Mouse (Mus musculus): ENCODE measurements around the gene Arhgap10.

Gene Arhgap10

DNA sequence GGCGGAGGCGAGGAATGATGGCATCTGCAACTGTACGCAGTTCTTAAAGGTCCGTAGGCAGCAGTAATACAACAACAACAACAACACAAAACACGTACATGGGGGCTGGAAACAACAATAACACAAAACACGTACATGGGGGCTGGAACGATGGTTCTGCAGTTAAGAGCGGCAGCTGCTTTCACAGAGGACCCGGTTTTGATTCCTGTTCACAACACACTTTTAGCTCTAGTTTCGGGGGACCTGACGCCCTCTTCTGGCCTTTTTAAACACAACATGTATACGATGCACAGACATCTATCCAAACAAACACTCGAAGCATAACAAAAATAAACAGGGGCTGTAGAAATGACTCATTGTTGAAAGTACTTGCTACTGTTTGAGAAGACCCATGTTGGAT is 110.9 kb downstream of the Arhgap10 start:
- DNase-seq (ENCODE audit: low read depth, low spot score) = no peak

DNA sequence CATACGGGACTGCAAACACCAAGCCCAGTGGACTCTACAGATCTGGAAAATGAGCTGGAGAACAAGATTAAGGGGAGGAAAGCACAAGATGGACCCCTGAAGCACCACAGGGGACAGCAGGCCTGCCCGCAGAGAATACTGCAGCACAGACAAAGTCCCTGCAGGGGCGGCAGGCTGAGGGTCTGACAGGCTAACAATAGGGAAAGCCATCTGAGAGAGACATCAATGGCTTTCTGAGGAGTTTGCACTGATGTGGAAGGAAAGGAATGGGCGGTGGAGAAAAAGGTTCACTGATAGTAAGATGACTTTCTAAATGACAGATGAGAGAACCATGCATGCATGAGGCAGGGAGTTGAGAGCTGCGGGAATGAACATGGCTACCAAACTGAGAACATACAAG is 111.3 kb downstream of the Arhgap10 start:
- DNase-seq (ENCODE audit: low read depth, low spot score) = no peak

DNA sequence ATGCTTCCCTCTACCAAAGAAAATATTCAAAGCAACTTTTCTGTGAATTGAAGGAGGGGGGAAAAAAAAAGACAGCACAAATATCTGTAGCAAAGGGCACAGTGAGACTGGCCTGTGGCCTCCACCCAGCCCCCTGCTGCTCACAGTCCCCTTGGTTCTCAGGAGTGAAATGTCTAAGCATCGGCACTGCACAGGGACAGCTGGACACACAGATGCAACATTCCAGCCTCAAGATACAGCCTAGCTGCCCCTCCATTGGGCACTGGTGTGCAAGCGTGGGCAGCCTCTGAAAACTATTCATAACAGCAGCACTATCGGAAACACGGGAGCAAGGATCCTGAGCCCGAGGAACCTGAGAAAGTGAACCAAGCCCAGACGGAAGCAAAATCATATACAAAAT is 113.7 kb downstream of the Arhgap10 start:
- DNase-seq (ENCODE audit: low read depth, low spot score) = no peak

DNA sequence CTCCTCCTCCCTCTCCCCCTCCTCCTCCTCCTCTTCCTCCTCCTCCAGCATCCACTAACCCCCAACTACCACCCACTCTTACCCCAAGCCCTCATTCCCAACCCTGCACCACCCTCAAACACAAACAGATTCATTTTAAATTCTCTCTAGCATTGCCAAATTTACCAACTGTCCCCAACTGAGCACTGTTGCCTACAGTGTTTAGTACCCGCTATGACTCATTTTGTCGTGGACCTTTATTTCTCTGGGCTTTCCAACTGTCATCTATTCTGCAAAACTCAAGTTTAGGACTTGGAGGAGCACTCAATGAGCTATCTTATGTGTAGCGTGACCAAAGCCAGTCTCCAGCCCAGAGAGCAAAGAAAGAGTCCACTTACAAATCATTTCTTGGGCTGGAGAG is 115.8 kb downstream of the Arhgap10 start:
- DNase-seq (ENCODE audit: low read depth, low spot score) = no peak

DNA sequence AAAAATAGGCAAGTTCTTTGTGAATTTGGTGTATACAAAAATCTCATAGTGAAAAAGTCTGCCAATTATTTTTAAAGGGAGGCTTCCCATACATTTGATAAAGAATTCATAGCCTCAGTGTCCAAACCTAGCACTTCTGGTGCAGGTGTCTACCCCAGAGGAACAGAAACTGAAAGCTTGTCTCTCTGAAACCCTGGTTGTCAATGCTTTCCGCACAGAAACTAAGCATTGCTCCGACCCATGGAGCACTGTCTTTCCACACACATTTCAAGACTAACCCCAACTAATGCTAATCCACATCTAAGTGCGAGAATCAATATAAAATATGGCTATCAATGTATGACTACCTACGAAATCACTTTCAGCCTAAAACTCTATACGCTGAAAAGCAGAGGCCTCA is 116.6 kb downstream of the Arhgap10 start:
- no peak for DNase-seq (ENCODE audit: low read depth, low spot score)

DNA sequence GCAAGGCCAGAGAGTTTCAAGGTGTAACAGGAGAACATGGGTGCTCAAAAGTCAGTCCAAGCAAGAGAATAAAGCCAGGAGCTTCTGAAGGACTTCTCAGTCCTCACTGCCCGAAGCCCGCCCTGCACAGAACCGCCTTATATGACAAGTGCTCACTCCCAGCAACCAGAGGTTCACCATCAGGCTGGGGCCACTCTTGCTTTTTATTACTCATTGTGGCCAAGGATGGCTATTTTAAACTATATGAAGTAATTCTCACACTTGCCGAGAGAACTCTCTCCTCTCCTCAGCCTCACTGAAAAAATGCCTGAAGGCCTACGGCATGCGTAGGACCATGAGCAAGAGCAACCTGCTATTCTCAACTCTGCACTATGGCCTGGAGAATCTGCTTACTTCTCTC is 133.7 kb downstream of the Arhgap10 start:
- no peak for DNase-seq (ENCODE audit: low read depth, low spot score)

DNA sequence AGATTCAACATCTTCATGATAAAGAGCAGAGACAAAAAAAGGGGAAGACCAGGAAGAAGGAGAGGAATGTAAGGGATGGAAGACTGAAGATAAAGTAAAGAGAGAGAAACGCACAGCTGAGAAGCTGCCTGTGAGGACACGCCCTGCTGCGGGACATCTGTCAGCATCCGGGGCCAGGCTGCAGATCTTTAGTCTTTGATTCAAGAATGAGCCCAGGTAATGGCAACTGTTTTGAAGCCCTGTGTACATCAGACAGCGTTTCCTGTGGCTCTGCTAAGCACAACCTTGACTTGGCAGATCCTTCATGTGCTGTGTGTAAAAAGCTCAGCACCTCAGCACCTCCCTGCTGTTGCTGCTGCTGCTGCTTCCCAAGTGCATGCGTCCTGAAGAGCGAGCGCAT is 134.1 kb downstream of the Arhgap10 start:
- no peak for DNase-seq (ENCODE audit: low read depth, low spot score)

DNA sequence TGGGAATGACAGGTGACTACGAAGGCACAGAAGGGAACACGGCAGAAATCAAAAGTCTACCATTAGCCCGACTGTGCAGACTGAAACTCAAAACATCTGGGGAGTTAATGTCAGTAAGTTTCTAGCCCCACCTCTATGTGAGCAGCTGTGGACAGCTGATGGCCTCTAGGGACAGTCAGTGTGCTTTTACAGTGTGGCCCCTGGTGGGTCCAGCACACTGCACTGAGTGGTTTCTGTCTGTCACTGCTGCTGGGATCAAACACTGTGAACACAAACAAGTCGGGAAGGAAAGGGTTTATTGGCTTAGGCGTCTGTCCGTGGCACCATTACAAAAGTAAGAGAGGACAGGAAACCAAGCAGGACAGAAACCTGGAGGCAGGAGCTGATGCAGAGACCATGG is 136.9 kb downstream of the Arhgap10 start:
- no peak for DNase-seq (ENCODE audit: low read depth, low spot score)

DNA sequence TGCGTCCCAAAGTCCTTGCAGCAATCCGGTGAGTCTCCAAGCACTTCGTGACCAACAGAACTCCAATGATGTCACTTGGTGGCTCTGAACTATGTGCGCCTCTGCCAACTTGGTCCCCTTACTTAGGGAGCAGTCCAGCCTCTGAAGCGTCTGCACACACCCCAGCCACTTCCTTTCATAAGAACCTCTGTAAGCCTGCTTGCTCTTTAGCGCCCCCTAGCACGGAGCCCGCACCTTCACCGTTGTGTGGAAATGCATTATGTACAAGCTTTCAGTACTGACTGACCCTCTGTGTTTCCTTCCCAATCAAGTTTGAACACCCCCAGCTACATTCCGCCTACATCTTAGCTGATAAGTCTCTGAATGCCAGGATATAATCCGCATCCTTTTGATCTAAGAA is 138.5 kb downstream of the Arhgap10 start:
- no peak for DNase-seq (ENCODE audit: low read depth, low spot score)

DNA sequence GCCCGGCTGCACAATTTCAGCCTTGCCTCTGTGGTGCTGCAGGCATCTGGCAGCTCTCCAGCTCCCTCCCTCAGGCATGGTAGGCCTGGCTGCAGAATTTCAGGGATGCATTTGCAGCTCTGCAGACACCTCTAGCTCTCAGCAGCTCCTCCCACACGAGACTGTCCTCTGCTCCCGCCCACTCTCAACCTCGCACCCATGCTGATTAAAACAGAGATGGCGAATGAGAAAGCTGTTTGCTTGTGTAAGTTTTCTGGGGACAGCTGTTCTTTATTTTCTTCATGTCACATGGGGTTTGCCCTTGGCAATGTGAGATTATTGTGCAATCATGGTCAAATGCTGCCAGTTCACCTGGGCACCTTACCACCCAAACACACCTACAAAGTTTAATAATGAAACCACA is 141.3 kb downstream of the Arhgap10 start:
- no peak for DNase-seq (ENCODE audit: low read depth, low spot score)

DNA sequence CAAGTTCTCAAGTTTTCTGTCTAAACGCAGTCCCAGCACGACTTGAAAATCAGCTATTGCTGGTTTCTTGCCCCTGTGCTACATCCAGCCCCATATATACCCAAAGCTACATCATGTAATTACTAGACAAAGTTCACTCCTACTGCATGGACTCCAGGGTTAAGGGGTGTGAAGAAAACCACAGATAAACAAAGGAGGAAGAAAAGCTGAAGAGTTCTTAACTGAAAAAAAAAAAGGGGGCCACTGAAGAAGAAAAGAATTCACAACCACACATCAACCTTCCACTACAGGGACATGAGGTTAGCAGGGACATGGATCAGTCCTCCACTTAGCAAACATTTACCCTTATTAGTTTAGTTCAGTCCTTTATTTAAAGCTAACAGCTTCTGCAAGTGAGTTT is 141.8 kb downstream of the Arhgap10 start:
- no peak for DNase-seq (ENCODE audit: low read depth, low spot score)

DNA sequence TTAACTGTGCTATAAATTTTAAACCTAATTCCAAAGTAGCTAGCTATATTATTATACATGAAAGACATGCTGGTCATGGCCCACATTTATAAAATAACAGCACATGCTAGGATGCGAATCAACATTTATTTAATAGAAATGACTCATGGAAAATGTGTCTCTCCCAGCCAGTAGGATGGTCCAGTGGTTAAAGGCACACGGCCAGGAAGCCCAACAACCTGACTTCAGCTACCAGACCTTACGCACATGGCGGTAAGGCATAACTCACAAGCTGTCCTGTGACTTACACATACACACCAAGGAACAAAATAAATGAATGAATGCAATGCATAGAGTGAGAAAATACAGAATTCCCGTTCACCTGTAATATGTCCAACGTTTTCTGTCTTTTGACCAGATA is 146.7 kb downstream of the Arhgap10 start:
- no peak for DNase-seq (ENCODE audit: low read depth, low spot score)

DNA sequence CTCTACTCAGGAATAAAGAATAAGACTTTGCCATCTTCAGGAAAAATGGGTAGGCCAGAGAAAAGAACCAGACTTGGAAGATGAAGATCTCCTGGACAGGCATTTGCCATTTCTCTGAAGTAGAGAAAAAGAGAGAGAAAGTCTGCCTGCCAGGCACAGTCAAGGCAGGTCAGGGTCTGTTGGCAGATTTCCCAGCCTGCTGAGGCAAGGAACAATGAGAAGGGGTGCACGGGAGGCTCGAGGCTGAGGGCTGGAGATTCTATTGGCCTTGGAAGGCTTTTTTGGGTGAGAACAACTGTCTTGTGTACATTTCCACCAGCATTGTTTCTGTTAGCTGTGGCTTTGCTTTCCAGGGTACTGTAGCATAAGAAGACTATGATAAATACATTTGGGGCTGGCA is 147.4 kb downstream of the Arhgap10 start:
- DNase-seq (ENCODE audit: low read depth, low spot score) = no peak

DNA sequence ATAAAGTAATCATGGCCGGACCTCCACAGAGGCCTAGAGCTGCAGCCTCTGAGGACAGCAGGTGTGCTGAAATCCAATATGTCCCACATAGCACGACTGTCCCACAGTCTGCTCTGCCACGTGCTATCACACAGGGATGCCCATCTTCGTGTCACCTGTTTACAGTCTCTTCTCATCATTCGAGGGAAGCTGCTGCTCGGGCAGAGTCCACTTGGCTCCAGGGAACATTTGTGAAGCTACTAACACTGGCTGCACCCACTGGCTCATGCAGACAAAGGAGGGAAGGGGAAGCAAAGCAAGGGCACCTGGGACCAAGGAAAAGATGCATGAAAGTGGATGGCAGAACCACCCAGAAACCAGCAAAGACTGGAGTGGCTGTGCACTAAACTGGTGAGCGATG is 148.1 kb downstream of the Arhgap10 start:
- no peak for DNase-seq (ENCODE audit: low read depth, low spot score)

DNA sequence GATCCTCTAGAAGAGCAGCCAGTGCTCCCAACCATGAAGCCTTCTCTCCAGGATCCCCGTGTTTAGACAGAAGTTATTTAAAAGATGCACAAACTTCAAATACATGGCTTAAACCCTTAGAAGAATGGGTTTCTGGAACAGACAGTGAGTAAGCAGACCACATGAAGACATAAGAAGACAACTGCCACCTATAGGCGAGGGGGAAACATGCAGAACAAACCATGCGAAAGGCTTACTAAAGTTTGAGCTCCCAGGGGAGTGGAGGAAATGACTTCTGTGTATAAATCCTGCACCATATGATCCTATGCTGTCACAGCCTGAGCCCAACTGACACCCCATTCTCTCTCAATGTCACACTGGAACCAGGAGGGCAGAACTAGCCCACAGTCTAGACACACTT is 150.7 kb downstream of the Arhgap10 start:
- no peak for DNase-seq (ENCODE audit: low read depth, low spot score)

DNA sequence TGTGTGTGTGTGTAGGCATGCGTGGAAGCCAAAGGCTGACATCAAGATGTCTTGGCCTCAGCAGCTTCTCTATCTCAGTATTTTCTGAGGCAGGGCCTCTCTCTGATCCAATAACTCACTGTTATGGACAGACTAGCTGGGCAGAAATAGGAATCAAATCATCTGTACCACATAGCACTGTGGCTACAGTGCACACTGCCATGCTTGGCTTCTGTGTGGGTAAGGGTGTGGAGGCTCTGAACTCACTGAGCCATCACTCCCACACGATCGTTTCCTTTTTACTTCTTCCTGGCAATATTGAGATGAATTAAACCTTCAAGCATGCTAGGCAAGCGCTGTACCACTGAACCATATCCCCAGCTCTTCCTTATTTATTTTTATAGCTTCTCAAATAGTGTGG is 151.3 kb downstream of the Arhgap10 start:
- DNase-seq (ENCODE audit: low read depth, low spot score) = no peak

DNA sequence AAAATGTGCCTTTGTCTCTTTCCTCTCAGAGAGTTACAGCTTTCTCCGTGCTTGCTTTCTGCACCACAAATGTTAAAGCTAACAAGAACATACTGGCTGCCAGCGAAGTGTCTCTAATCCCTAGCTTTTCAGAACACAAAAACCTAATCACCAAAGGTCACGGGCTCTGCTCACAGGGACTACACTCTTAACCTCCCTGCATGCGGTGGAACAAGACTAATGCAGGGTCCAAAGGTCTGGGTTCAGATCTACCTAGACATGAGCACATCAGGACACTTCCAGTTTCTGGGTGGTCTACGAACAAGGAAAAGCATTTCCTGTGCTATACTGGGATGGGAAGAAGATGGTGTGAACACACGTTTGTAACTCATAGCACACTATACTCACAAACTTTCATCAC is 151.8 kb downstream of the Arhgap10 start:
- no peak for DNase-seq (ENCODE audit: low read depth, low spot score)

DNA sequence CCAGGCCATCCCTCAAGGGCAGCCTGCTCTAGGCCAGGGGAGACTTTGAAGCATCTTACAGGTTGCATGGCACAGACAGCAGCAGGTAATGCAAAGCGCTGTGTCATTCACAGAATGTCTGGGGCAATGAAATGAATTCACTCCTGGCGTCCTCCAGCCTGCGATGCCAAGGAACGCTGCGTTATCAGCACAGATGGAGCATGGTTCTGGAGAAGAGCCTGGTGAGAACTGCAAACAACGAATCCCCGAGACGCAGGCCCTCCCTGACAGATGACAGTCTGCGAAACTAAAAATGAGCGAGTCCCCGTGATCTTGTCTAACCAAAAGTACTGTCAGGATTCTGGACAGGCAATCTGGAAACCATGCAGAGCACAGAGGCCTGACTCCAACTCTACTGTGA is 153.3 kb downstream of the Arhgap10 start:
- DNase-seq (ENCODE audit: low read depth, low spot score) = peak; percentile 51

DNA sequence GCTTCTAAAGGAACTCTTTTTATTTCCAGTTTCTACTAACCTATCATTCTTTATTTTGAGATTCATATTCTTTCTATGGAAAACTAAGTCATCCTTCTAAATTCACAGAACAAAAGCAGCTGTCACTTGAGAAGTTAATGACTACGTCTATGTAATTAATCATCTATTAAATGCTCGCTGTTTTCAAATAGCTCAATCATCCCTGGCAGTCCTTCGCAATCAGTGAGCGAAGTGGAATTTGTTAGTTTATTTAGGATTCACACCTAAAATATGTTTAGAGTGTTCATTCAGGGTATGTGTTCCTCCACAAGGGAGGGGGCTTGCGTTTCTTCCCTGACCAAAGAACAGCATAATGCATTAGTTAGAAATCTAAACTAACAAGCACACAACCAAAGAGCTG is 156.9 kb downstream of the Arhgap10 start:
- DNase-seq (ENCODE audit: low read depth, low spot score) = no peak

DNA sequence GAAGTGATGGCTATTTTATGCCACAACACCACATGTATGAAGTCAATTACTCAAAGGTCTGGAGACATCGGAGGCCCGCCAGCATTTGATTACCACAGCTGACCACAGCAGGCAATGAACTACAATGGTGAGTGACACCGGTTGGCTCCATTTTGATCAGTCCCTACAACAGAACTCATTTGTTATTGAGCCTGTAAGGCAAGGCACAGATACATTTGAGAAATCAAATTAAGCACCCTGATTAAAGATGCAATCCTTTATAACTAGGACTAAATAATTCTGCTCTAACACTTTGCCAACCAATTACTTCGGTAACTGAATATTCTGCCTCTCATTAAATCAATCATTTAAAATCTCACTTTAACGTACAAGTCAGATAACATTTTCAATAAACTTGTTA is 157.3 kb downstream of the Arhgap10 start:
- no peak for DNase-seq (ENCODE audit: low read depth, low spot score)

DNA sequence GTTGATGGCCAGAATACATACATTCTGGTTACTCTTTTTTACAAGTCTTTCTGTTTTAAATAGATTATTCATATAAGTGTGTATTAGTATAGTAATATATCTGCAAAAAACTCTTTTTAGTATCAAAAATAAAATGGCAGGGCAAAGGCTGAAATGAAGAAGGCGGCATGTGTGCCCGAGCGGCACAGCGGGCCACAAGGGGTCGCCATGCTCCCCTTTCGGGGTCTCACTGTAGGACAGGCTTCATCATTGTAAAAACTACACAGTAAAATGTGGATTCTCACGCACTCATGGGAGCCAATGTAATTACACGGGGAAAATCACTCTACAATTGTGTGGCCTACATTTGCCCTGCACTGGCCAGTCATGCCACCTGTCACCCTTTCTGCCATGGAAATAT is 160.6 kb downstream of the Arhgap10 start:
- DNase-seq (ENCODE audit: low read depth, low spot score) = no peak

DNA sequence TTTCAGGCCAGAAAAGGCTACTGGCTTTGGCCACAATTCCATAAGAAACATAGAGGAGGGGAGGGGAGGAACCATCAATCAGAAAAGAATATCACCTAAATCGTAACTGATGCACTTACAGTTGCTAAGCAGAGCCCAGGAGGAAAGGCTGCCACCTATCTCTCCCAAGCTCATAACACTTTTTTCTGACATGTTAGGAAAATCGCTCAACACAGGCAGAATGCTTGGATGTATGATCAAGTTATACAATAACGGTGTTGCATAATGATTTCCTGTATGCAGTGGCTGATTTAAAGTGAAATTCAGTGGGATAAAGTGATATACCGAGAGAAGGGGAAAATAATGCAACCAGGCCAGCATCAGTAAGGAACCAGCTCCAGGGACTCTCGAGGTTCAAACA is 162.4 kb downstream of the Arhgap10 start:
- DNase-seq (ENCODE audit: low read depth, low spot score) = no peak

DNA sequence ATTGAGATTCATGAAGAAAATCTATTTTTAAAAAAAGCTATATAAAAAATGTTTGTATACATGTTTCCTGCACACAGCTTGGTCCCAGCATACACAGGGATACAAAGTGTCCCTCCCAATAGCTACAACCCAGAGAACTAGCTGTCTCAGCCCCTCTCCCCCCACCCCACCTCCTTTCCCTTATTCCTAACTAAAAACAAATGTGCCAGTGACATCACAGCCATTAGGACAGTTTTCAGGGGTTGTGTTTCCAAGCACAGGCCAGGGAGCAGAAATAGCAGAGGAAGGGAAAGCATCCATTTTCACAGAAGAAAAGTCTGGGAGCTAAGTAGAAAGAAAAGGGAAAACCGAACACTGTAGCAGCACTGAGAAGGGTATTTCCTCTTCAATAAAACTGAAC is 163.6 kb downstream of the Arhgap10 start:
- DNase-seq (ENCODE audit: low read depth, low spot score) = no peak

DNA sequence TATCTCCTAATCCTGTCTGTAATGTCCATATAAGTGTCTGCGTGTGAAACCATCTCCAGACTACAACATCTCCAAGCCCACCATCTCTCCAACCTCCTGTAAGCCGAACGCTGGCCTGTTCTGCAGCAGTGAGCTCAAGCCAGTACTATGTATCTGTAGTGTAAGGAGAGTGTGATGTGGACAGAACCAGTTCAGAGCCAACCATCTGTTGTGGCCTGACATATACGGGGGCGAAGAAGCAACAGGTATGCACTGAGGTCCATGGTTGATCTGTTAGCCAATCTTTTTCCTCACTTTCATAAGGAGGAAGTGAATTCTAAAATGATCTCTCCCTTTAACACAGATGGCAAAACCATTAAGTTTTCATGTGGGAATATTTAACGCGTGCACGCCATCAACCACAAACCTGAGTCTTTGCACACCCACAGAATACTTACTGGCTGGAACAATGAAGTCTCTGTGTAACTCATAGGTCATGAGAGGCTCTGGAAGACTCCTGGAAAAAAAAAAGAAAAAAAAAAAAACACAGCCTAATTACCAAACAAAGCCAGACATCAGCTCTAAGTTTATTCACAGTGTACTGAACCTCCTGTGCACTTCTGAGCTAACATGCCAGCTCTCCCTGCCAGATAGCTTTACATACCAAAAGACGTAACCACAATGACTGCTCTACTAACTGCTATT is 166.4 kb downstream of the Arhgap10 start:
- DNase-seq (ENCODE audit: low read depth, low spot score) = no peak
